Mouse (Mus musculus): ENCODE results near the gene Gm49403.

DNA sequence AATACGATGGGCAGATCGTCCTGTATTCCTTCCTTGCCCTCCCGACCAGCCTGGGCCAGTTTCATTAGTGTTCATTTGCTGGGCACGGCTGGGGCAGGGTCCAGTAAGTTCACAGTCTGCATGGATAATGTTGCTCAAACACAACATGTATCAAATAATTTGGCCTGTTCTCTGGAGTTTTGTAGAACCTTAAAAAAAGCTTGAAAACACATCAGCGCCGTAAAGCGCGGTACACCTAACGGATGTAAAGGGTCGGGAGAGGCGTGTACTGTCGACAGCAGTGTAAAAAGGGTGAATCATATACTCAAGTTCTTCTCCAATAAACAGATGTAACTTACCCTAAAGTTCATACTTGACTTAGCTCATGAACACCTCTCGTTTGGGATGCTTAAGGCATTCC lies 14.8 kb downstream of the Gm49403 start:
- TF ChIP-seq CTCF (IDR thresholded peaks at IDR 0.05; ENCODE audit: insufficient read depth, low read length) (no peak), POLR2A (IDR thresholded peaks at IDR 0.05; ENCODE audit: borderline replicate concordance, extremely low read depth, low read depth, low read length) (no peak)

Measured in lung, adult 2 months (tissue).